Mouse (Mus musculus) embryonic fibroblast, embryonic 13.5 days (primary cell): ENCODE measurements at regions not wholly inside any gene's neighbourhood (a gene's known extent, or its start where the extent isn't known, plus 50 kb on each side); places are given as distances from the start of the nearest gene placed in this dataset.

ENCODE experiments used
- CTCF ChIP-seq: IDR thresholded peaks from 2 replicates; pipeline ENCODE4 v1.5.1; 2011; ENCODE audit warnings: mild to moderate bottlenecking, control low read depth, low read length, moderate library complexity, borderline replicate concordance; ENCODE audit not compliant: insufficient read depth
- POLR2A ChIP-seq: IDR thresholded peaks from 2 replicates; pipeline ENCODE4 v1.6.1; 2011; ENCODE audit warnings: low read depth, mild to moderate bottlenecking, control low read depth, low read length, moderate library complexity

DNA sequence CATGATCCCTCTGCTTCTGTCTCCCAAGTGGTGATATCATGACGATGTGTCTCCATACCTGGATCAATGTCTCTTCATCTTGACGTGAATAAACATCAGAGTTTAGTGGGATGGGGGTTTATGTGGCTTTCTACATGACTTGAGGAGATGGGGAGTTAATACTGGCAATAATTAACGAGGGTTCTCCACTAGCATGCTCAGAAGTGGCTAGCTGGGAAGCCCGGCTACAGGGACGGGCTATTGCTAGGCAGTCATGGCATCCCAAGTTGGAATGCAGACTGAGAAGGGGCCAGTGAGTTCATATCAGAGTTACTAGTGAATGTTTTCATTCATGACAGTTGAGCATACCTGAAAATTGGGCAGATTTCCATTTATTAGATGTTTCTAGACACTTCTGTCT is 71.4 kb upstream of the Irx3 start:
- TF ChIP-seq CTCF (no peak), POLR2A (no peak)
